Mouse (Mus musculus) lung, embryonic 16.5 days (tissue): ENCODE measurements around the gene Nup188. TPM values are rescaled to one million over a fixed set of nuclear protein-coding genes. Genes with fewer than 3 reads are reported as not detected.

Experiments used
- ATAC-seq: fragments of 200-750 bp; cut with Nextera tagmentation; 2 replicates; pipeline ENCODE4 v1.8.0; 2017; ENCODE audit warnings: low read depth, mild to moderate bottlenecking, moderate library complexity
- H3K27ac ChIP-seq: fragments of 300-500 bp; sonication (generic); 2 replicates; pipeline ENCODE4 v1.5.1; 2014; ENCODE audit warnings: mild to moderate bottlenecking, control low read depth, low read length
- H3K27me3 ChIP-seq: fragments of 300-500 bp; sonication (generic); 2 replicates; pipeline ENCODE4 v1.6.1; 2014; ENCODE audit warnings: low read depth, low read length, mixed read lengths; ENCODE audit not compliant: control insufficient read depth, insufficient read depth
- H3K36me3 ChIP-seq: fragments of 300-500 bp; sonication (generic); 2 replicates; pipeline ENCODE4 v1.6.1; 2014; ENCODE audit warnings: low read length; ENCODE audit not compliant: control insufficient read depth, insufficient read depth
- H3K4me1 ChIP-seq: fragments of 300-500 bp; sonication (generic); replicated peaks from 2 replicates; pipeline ENCODE4 v1.6.1; 2014; ENCODE audit warnings: low read length, mixed read lengths; ENCODE audit not compliant: control insufficient read depth, insufficient read depth
- H3K4me2 ChIP-seq: fragments of 300-500 bp; sonication (generic); 2 replicates; pipeline ENCODE4 v1.6.1; 2014; ENCODE audit warnings: low read depth, low read length, control low read depth
- H3K4me3 ChIP-seq: fragments of 300-500 bp; sonication (generic); 2 replicates; pipeline ENCODE4 v1.5.1; 2014; ENCODE audit warnings: mild to moderate bottlenecking, low read length, control low read depth
- H3K9ac ChIP-seq: fragments of 300-500 bp; sonication (generic); 2 replicates; pipeline ENCODE4 v1.6.1; 2014; ENCODE audit warnings: low read length, control low read depth
- H3K9me3 ChIP-seq: fragments of 300-500 bp; sonication (generic); 2 replicates; pipeline ENCODE4 v1.6.1; 2016; ENCODE audit warnings: low read length; ENCODE audit not compliant: control insufficient read depth
- WGBS: fragments of 180-500 bp; shearing (Covaris S2); extraction: QIAGEN DNeasy Blood & Tissue Kit; methylation state at CpG from one replicate; pipeline ENCODE4 v1.1.7; 2014; 5-methylcytosine and 5-hydroxymethylcytosine counted together
- polyA plus RNA-seq: library from polyadenylated mRNA; unstranded; fragments of >200 nt; fragmentation: Nextera tagmentation; extraction: Ambion mirVana; gene quantifications from 2 replicates; pipeline ENCODE4 v1.2.1, GENCODE M21; 2015

The Nup188 gene
- polyA plus RNA-seq, 1 experiment from 2014 or later = 33.6 TPM

DNA sequence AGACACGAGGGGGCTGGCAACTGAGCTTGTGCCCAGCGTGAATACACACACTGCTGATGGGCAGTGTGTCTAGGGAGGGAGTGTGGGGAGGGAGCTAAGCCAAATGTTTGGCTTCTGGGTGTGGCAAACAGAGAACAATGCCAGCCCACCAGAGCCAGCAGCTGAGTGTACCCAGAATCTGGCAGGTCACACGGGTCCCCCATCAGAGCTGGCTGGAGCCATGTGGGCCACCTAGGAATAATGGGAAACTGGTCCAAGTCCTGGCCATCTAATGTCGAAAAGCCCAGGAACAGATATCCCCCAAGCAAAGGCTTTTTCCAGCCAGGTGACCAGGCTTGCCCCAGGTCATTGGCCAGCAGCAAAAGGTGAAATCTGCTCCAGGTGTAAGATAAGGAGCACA, 69.7 kb downstream of the Nup188 start:
- H3K27ac ChIP-seq = no peak overlapping the region
- no peaks in the 10 kb centered on the region for H3K9me3 ChIP-seq
- H3K4me2 ChIP-seq = no peak overlapping the region
- H3K27me3 ChIP-seq = no peaks in the 10 kb centered on the region
- H3K4me3 ChIP-seq = no peak overlapping the region
- 55% methylated on average over 4 of the region's 4 CpGs for WGBS
- no peak overlapping the region for H3K9ac ChIP-seq
- peaks cover 23% of the 10 kb centered on the region for H3K4me1 ChIP-seq
- ATAC-seq = no peak
- 0 out of 2 replicates have a peak, but pooled peaks cover 2% of the 10 kb centered on the region for H3K36me3 ChIP-seq

DNA sequence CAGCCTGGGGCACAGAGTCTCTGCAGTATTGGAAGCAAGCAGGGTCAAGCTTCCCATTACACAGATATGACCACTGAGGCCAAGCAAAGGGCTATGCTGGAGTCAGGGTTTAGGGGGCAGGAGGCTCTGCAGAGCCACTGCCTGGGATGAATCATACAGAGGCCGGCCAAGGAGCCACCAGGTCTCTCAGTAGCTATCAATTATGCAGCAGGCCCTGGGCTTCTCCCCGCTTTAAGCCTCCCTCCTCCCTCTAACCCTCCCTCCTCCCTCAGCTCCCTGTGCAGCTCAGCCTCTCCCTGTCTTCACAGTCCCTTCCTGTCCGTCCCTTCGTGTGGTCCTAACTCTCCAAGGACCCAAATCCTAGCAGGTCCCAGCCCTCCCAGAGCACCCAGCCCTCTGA, 70.1 kb downstream of the Nup188 start:
- no peak for ATAC-seq
- Histone ChIP-seq H3K36me3 (0 out of 2 replicates have a peak, but pooled peaks cover 2% of the 10 kb centered on the region), H3K9me3 (no peaks in the 10 kb centered on the region), H3K4me1 (peaks cover 23% of the 10 kb centered on the region), H3K27me3 (no peaks in the 10 kb centered on the region), H3K9ac (0 out of 2 replicates have a peak overlapping the region, but pooled peaks have one; percentile 21), H3K4me2 (no peak overlapping the region), H3K27ac (no peak overlapping the region), H3K4me3 (no peak overlapping the region)
- WGBS = 41% methylated on average over 4 of the region's 4 CpGs

DNA sequence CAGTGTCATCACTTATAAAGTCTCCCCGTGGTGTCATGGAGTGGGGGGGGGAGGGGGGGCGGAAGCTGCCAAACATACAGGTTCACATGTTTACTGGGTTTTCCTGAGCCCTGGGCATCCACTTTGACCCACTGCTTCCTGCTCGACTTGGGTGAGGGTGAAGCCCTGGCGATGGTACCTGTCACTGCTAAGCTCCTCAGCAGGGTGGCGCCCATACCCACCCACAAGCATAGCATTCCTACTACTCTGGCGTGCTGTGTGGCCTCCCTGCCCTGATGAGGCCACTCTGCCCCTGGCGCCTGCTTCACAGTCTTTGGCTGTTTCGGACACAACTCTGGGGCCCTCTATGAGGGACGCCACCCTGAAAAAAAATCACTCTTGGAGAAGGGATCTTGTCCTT, 70.7 kb downstream of the Nup188 start:
- Histone ChIP-seq H3K4me2 (no peak overlapping the region), H3K4me3 (no peak overlapping the region), H3K36me3 (0 out of 2 replicates have a peak, but pooled peaks cover 2% of the 10 kb centered on the region), H3K9ac (no peak overlapping the region), H3K27ac (no peak overlapping the region), H3K27me3 (no peaks in the 10 kb centered on the region), H3K4me1 (peaks cover 23% of the 10 kb centered on the region), H3K9me3 (no peaks in the 10 kb centered on the region)
- ATAC-seq = no peak
- WGBS = 50% methylated on average over 9 of the region's 9 CpGs

DNA sequence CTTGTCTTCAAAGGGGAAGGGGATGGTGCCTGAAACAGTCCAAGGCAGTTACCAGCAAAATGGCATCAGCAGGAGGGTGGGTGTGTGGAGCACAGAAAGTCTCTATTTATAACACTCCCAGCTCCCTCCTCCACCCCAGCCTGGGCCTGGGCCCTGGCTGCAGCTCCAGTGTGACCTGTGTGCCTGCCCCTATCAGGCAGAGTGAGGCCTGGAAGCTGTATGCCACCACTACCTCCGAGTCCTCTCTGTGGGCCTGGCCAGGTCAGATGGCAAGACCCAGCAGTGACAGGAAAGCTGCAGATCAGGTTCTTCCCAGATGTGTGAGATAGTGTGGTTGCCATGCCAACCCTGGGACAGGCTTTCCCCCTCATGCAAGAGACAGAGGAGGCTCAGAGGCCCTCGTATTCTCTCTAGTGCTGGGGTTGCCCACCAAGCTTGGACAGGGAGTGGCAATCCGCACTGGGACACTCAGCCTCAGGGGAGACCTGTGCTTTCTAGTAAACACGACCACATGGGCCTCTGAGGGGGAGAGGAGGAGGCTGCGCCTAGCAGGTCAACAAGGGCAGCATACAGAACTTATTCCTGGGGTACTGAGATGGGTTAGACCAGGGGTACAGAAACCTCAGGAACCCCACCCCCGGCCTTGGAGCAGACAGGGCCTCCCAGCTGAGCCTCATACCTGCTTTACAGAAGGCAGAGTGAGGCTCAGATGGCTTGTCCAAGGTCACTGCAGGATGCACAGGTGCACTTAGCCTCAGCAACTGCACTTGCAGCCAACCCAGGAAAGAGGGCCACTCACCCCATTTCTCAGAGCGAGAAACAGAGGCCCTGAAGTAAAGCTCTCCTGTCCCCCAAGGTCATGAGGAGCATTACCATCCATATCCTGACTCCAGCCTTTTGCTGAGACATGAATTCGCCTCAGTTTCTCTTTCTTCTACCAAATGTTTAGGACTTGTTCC, 71.6 kb downstream of the Nup188 start:
- H3K27ac ChIP-seq = peak overlapping the region; percentile 32
- H3K4me2 ChIP-seq = peak overlapping the region; percentile 90
- H3K27me3 ChIP-seq = no peaks in the 10 kb centered on the region
- 0 out of 2 replicates have a peak, but pooled peaks cover 2% of the 10 kb centered on the region for H3K36me3 ChIP-seq
- peak overlapping the region; percentile 80 for H3K4me3 ChIP-seq
- no peak for ATAC-seq
- peak overlapping the region; percentile 83 for H3K9ac ChIP-seq
- H3K9me3 ChIP-seq = no peaks in the 10 kb centered on the region
- 40% methylated on average over 8 of the region's 8 CpGs for WGBS
- H3K4me1 ChIP-seq = peaks cover 23% of the 10 kb centered on the region

DNA sequence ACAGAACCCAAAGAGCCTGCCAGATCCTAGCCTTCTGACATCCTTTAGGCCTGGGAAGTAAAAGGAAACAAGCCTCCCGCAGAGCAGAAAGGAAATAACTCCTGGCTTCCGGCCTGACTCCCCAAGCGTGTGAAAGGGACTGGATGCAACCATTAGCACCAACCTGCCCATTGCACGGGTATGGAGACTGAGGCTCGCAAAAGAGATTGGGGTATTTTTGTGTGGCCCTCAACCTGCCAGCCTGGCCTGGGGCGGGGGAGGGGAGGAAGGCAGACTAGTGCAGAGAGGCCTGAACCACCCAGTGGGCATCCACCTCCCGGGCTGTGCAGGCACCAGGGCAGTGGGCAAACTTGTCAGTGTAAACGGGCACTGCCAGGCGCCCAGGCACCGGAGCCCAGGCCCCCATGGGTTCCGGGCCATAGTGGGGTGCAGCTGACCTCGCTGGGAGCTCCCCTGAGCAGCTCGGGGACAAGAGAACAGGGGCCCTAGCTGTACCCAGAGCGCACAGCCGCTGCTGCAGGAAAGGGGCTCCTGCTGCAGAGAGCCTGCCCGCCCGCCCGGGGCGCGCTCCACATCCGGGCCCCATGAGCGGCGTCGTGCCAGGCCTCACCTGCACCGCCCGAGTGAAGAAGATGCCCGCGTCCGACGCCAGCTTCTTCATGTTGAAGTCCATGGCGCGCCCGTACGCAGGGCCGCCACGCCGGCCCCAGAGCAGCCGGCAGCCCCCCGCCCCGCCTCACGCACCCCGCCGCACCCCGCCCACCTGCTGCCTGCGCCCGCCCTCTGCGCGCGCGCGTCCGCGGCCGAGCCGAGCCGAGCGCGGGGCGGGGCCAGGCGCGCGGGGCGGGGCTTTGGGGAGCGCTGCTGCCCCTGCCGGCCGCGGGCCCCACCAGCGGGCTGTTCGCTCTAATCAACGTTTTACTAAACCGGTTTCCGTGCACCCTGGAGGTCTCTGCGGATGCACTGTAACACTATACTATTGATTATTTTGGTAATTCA, 72.6 kb downstream of the Nup188 start, which contains the start of gene Sh3glb2:
Gene Sh3glb2, minus strand, starts transcription at position 805 of the 999 bp plus-strand sequence.
- Histone ChIP-seq H3K4me3 (peak within 1 kb of the TSS; percentile 80), H3K36me3 (0 out of 2 replicates have a peak, but pooled peaks cover 2% of the 10 kb centered on the region), H3K4me2 (peak within 1 kb of the TSS; percentile 90), H3K9me3 (no peaks in the 10 kb centered on the region), H3K27me3 (no peaks in the 10 kb centered on the region), H3K27ac (peak within 1 kb of the TSS; percentile 60), H3K4me1 (peaks cover 23% of the 10 kb centered on the region), H3K9ac (peak within 1 kb of the TSS; percentile 83)
- peak; percentile 72 for ATAC-seq
- WGBS = 1% methylated on average over 56 of the region's 73 CpGs

DNA sequence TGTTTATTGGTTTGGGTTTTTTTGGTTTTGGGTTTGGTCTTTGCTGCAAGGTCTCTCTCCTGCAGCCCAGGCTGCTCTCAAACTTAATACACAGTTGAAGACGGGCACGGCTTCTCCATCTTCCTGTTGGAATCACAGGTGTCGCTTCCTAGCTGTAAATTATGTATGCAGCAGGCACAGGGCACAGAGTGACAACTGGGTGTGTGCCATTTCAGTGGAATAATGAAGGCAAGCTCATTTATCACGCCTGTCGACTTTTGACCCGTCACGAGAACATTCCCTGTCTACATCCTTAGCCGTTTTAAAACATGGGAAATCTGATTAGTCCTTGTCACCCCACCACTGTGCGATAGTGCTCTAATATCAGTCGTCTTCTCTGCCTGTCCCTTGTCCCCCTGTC, 74.4 kb downstream of the Nup188 start:
- Histone ChIP-seq H3K4me1 (peaks cover 34% of the 10 kb centered on the region), H3K27ac (no peak overlapping the region), H3K9ac (no peak overlapping the region), H3K27me3 (no peaks in the 10 kb centered on the region), H3K9me3 (no peaks in the 10 kb centered on the region), H3K36me3 (no peaks in the 10 kb centered on the region), H3K4me3 (no peak overlapping the region), H3K4me2 (no peak overlapping the region)
- ATAC-seq = no peak
- WGBS = 55% methylated on average over 10 of the region's 10 CpGs

DNA sequence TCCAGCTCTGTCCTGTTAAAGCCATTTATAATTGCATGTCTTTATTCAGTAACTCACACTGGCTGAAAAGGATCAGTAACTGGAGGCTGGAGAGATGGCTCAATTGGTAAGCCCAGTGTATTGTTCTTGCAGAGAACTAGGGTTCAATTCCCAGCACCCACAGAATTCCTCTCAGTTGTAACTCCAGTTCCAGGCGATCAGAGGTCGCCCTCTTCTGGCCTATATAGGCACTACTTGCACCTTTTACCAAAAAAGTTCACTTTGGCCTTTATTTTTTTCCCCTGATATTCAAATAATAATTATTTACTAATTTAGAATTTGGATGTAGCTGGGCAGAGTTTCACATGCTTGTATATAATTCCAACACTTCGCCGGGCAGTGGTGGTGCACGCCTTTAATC, 76.7 kb downstream of the Nup188 start:
- peaks cover 2% of the 10 kb centered on the region for H3K36me3 ChIP-seq
- H3K4me1 ChIP-seq = peaks cover 19% of the 10 kb centered on the region
- no peaks in the 10 kb centered on the region for H3K27me3 ChIP-seq
- no peak for ATAC-seq
- no peak overlapping the region for H3K4me2 ChIP-seq
- no peak overlapping the region for H3K9ac ChIP-seq
- 62% methylated on average over 5 of the region's 5 CpGs for WGBS
- no peak overlapping the region for H3K27ac ChIP-seq
- no peaks in the 10 kb centered on the region for H3K9me3 ChIP-seq
- H3K4me3 ChIP-seq = no peak overlapping the region

DNA sequence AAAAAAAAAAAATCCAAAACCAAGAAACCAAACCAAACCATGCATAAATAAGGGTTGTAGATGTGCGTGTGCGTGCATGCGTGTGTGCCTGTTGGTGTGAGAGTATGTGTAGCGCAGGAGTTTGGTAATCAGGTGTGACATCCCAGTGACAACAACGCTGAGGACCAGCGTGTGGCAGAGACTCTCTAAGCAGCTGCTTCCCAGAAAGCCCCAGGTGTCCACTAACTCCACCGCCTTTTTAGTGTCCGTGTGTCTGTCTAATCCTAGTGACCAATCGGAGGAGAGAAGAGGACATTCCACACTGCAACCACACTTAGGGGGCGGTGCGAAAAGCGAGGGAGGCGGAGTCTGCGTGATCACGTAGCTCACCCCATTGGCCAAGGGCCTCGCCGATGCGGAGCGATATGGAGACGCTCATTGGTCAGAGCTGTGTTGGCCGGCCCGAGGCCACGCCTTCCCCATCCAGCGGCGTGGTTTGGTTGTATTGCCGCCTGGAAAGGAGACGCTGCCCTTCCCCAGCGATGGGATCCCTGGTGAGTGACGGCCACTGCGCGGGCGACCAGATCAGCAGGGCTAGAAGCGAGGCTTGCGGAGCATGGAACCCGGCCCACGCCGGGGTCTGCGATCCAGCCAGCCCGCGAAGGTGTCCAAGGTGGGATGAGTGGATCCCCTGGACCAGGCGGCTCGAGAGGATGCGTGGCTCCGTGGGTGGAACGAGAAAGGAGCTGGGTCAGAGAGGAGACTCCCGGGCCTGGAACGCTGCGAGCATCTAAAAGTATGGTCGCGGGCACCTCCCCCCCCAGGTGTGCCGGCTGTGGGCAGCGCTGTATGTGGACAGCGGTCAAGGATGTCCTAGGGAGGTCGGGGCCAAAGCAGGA, 77.8 kb downstream of the Nup188 start, which contains the start of gene Miga2:
Gene Miga2, plus strand, starts transcription at position 461 of the 878 bp plus-strand sequence.
- peak within 1 kb of the TSS; percentile 74 for H3K9ac ChIP-seq
- H3K36me3 ChIP-seq = peaks cover 13% of the 10 kb centered on the region
- H3K4me2 ChIP-seq = peak within 1 kb of the TSS; percentile 85
- under 1% methylated on average over 54 of the region's 54 CpGs for WGBS
- no peaks in the 10 kb centered on the region for H3K27me3 ChIP-seq
- H3K9me3 ChIP-seq = no peaks in the 10 kb centered on the region
- peak within 1 kb of the TSS; percentile 67 for H3K4me3 ChIP-seq
- ATAC-seq = peak; percentile 99
- H3K4me1 ChIP-seq = peaks cover 12% of the 10 kb centered on the region
- H3K27ac ChIP-seq = peak within 1 kb of the TSS; percentile 75
